Mouse (Mus musculus) heart, postnatal 0 days (tissue): ENCODE measurements at regions not wholly inside any gene's neighbourhood (a gene's known extent, or its start where the extent isn't known, plus 50 kb on each side); places are given as distances from the start of the nearest gene placed in this dataset.

Source experiments
- CTCF ChIP-seq: IDR thresholded peaks from 2 replicates; pipeline ENCODE4 v1.5.1; 2016; ENCODE audit warnings: antibody characterized with exemption, control low read depth, low read depth
- EP300 ChIP-seq: IDR thresholded peaks from 2 replicates; pipeline ENCODE4 v1.6.1; 2016; ENCODE audit warnings: antibody characterized with exemption, low read depth

- no peak for TF ChIP-seq EP300
- TF ChIP-seq CTCF: no peak
These were observed 83.6 kb downstream of the Trim29 start for GRCm38 (mm10) chr9:43394204-43394603.
